Mouse (Mus musculus) bone marrow macrophage, adult 2 months (primary cell): Measurements from ENCODE around the gene Krt23. TPM values are rescaled to one million over a fixed set of nuclear protein-coding genes. Genes with fewer than 3 reads are reported as not detected.

Experiments used
- H3K27ac ChIP-seq: 2 replicates; pipeline ENCODE4 v1.5.1; 2012; ENCODE audit warnings: low read depth, low read length; ENCODE audit not compliant: insufficient read depth
- H3K4me1 ChIP-seq: 2 replicates; pipeline ENCODE4 v1.6.1; 2012; ENCODE audit warnings: low read length; ENCODE audit not compliant: control insufficient read depth, insufficient read depth
- H3K4me3 ChIP-seq: 2 replicates; pipeline ENCODE4 v1.5.1; 2012; ENCODE audit warnings: mild to moderate bottlenecking, low read length, moderate library complexity; ENCODE audit not compliant: insufficient read depth
- CTCF ChIP-seq: IDR thresholded peaks from 2 replicates; pipeline ENCODE4 v1.5.1; 2012; ENCODE audit warnings: low read depth, mild to moderate bottlenecking, low read length, moderate library complexity
- POLR2A ChIP-seq: IDR thresholded peaks from 2 replicates; pipeline ENCODE4 v1.6.1; 2012; ENCODE audit warnings: mild to moderate bottlenecking, low read depth, low read length, borderline replicate concordance
- polyA plus RNA-seq: library from polyadenylated mRNA; stranded (reverse); fragments of >200 nt; gene quantifications from 2 replicates; pipeline ENCODE4 v1.2.4, GENCODE M21; 2012; ENCODE audit not compliant: missing spikeins, insufficient read depth, insufficient read length

Gene Krt23
- polyA plus RNA-seq, 1 experiment: not detected

- Histone ChIP-seq H3K4me1 (no peaks in the 10 kb centered on the region), H3K4me3 (no peak overlapping the region), H3K27ac (no peak overlapping the region)
- TF ChIP-seq CTCF (no peak), POLR2A (no peak)
These were observed 38.2 kb downstream of the Krt23 start for GRCm38 (mm10) chr11:99454759-99455158.

- H3K27ac ChIP-seq: no peak overlapping the region
- H3K4me1 ChIP-seq: no peaks in the 10 kb centered on the region
- no peak overlapping the region for H3K4me3 ChIP-seq
- TF ChIP-seq CTCF (no peak), POLR2A (no peak)
These were observed 38.9 kb downstream of the Krt23 start for GRCm38 (mm10) chr11:99454044-99454443.

- Histone ChIP-seq H3K4me1 (no peaks in the 10 kb centered on the region), H3K4me3 (no peak overlapping the region), H3K27ac (no peak overlapping the region)
- TF ChIP-seq POLR2A (no peak), CTCF (no peak)
These were observed 44.2 kb downstream of the Krt23 start for GRCm38 (mm10) chr11:99448769-99449168.

- no peak for TF ChIP-seq POLR2A
- no peak for TF ChIP-seq CTCF
- Histone ChIP-seq H3K27ac (no peak overlapping the region), H3K4me3 (no peak overlapping the region), H3K4me1 (no peaks in the 10 kb centered on the region)
These were observed 51.7 kb downstream of the Krt23 start for GRCm38 (mm10) chr11:99441220-99441619.

GRCm38 (mm10) chr11:99439465-99439864, 53.5 kb downstream of the Krt23 start:
- H3K4me1 ChIP-seq: no peaks in the 10 kb centered on the region
- no peak overlapping the region for H3K4me3 ChIP-seq
- no peak for TF ChIP-seq POLR2A
- no peak for TF ChIP-seq CTCF
- no peak overlapping the region for H3K27ac ChIP-seq

- H3K27ac ChIP-seq: no peak within 1 kb of the TSS
These were observed 55.0 kb downstream of the Krt23 start, which contains the start of gene Krt20 for GRCm38 (mm10) chr11:99437972-99438371. Gene Krt20, minus strand, starts transcription at chr11:99438150.

GRCm38 (mm10) chr11:99436625-99437024, 56.3 kb downstream of the Krt23 start:
- Histone ChIP-seq H3K4me1 (no peaks in the 10 kb centered on the region), H3K27ac (no peak overlapping the region), H3K4me3 (no peak overlapping the region)
- TF ChIP-seq CTCF (no peak), POLR2A (no peak)

More at GRCm38 (mm10) chr11:99437972-99438371, 55.0 kb downstream of the Krt23 start, which contains the start of gene Krt20:
- Histone ChIP-seq H3K4me1 (no peaks in the 10 kb centered on the region), H3K4me3 (no peak within 1 kb of the TSS)
- no peak for TF ChIP-seq POLR2A
- no peak for TF ChIP-seq CTCF

GRCm38 (mm10) chr11:99430670-99431069, 62.3 kb downstream of the Krt23 start:
- Histone ChIP-seq H3K4me3 (no peak overlapping the region), H3K27ac (no peak overlapping the region), H3K4me1 (no peaks in the 10 kb centered on the region)
- no peak for TF ChIP-seq POLR2A
- TF ChIP-seq CTCF: no peak

Other genes starting within 250 kb of the Krt23 start
- gene Krt222, start 249.1 kb downstream of the Krt23 start, polyA plus RNA-seq: not detected in 2 replicates
- not detected in 2 replicates for gene Krt24, start 207.9 kb downstream of the Krt23 start, polyA plus RNA-seq
- gene Krt25, start 170.2 kb downstream of the Krt23 start, polyA plus RNA-seq: not detected in 2 replicates
- not detected in 2 replicates for gene Krt26, start 155.2 kb downstream of the Krt23 start, polyA plus RNA-seq
- not detected in 2 replicates for gene Krt27, start 142.0 kb downstream of the Krt23 start, polyA plus RNA-seq
- not detected in 2 replicates for gene Krt28, start 118.2 kb downstream of the Krt23 start, polyA plus RNA-seq
- 5.0 and 6.4 TPM in 2 replicates for gene Krt10, start 103.8 kb downstream of the Krt23 start, polyA plus RNA-seq
- gene Krt12, start 70.9 kb downstream of the Krt23 start, polyA plus RNA-seq: not detected in 2 replicates
- gene Krt20, start 55.0 kb downstream of the Krt23 start, polyA plus RNA-seq: not detected in 2 replicates
- gene Krt39, start 28.2 kb upstream of the Krt23 start, polyA plus RNA-seq: not detected in 2 replicates
- gene Krt40, start 50.0 kb upstream of the Krt23 start, polyA plus RNA-seq: not detected in 2 replicates
- gene Krtap3-3, start 57.7 kb upstream of the Krt23 start, polyA plus RNA-seq: not detected in 2 replicates
- gene Krtap3-2, start 63.7 kb upstream of the Krt23 start, polyA plus RNA-seq: not detected in 2 replicates
- gene Gm11939, start 66.3 kb upstream of the Krt23 start, polyA plus RNA-seq: not detected in 2 replicates
- gene Krtap3-1, start 73.5 kb upstream of the Krt23 start, polyA plus RNA-seq: not detected in 2 replicates
- not detected in 2 replicates for gene Krtap1-5, start 87.9 kb upstream of the Krt23 start, polyA plus RNA-seq
- gene Krtap1-4, start 90.5 kb upstream of the Krt23 start, polyA plus RNA-seq: not detected in 2 replicates
- not detected in 2 replicates for gene Krtap1-3, start 98.2 kb upstream of the Krt23 start, polyA plus RNA-seq
- gene Krtap9-3, start 105.0 kb upstream of the Krt23 start, polyA plus RNA-seq: not detected in 2 replicates
- gene Gm11938, start 110.2 kb upstream of the Krt23 start, polyA plus RNA-seq: not detected in 2 replicates
- not detected in 2 replicates for gene Gm11937, start 117.1 kb upstream of the Krt23 start, polyA plus RNA-seq
- gene Krtap2-4, start 121.7 kb upstream of the Krt23 start, polyA plus RNA-seq: not detected in 2 replicates
- not detected in 2 replicates for gene Gm11562, start 127.3 kb upstream of the Krt23 start, polyA plus RNA-seq
- gene Krtap4-1, start 135.1 kb upstream of the Krt23 start, polyA plus RNA-seq: not detected in 2 replicates
- gene Krtap4-2, start 141.9 kb upstream of the Krt23 start, polyA plus RNA-seq: not detected in 2 replicates
- gene Krtap4-7, start 151.0 kb upstream of the Krt23 start, polyA plus RNA-seq: not detected in 2 replicates
- not detected in 2 replicates for gene Gm11555, start 157.1 kb upstream of the Krt23 start, polyA plus RNA-seq
- not detected in 2 replicates for gene Gm11563, start 165.8 kb upstream of the Krt23 start, polyA plus RNA-seq
- not detected in 2 replicates for gene Krtap4-6, start 172.8 kb upstream of the Krt23 start, polyA plus RNA-seq
- not detected in 2 replicates for gene Gm14190, start 197.6 kb upstream of the Krt23 start, polyA plus RNA-seq
- not detected in 2 replicates for gene Gm14180, start 241.2 kb upstream of the Krt23 start, polyA plus RNA-seq